Mouse (Mus musculus) embryonic fibroblast, embryonic 13.5 days (primary cell): ENCODE measurements at regions not wholly inside any gene's neighbourhood (a gene's known extent, or its start where the extent isn't known, plus 50 kb on each side); places are given as distances from the start of the nearest gene placed in this dataset.
A peak's percentile ranks its signal among the peaks of the same experiment; 100 is the strongest.

Source experiments
- H3K27ac ChIP-seq: 2 replicates; pipeline ENCODE4 v1.5.1; 2012; ENCODE audit warnings: low read length, control low read depth, inconsistent platforms; ENCODE audit not compliant: insufficient read depth
- H3K4me1 ChIP-seq: 2 replicates; pipeline ENCODE4 v1.6.1; 2011; ENCODE audit warnings: low read length; ENCODE audit not compliant: control insufficient read depth, insufficient read depth
- H3K4me3 ChIP-seq: 2 replicates; pipeline ENCODE4 v1.5.1; 2011; ENCODE audit warnings: mild to moderate bottlenecking, control low read depth, low read length; ENCODE audit not compliant: insufficient read depth
- CTCF ChIP-seq: IDR thresholded peaks from 2 replicates; pipeline ENCODE4 v1.5.1; 2011; ENCODE audit warnings: mild to moderate bottlenecking, control low read depth, low read length, moderate library complexity, borderline replicate concordance; ENCODE audit not compliant: insufficient read depth
- POLR2A ChIP-seq: IDR thresholded peaks from 2 replicates; pipeline ENCODE4 v1.6.1; 2011; ENCODE audit warnings: low read depth, mild to moderate bottlenecking, control low read depth, low read length, moderate library complexity

DNA sequence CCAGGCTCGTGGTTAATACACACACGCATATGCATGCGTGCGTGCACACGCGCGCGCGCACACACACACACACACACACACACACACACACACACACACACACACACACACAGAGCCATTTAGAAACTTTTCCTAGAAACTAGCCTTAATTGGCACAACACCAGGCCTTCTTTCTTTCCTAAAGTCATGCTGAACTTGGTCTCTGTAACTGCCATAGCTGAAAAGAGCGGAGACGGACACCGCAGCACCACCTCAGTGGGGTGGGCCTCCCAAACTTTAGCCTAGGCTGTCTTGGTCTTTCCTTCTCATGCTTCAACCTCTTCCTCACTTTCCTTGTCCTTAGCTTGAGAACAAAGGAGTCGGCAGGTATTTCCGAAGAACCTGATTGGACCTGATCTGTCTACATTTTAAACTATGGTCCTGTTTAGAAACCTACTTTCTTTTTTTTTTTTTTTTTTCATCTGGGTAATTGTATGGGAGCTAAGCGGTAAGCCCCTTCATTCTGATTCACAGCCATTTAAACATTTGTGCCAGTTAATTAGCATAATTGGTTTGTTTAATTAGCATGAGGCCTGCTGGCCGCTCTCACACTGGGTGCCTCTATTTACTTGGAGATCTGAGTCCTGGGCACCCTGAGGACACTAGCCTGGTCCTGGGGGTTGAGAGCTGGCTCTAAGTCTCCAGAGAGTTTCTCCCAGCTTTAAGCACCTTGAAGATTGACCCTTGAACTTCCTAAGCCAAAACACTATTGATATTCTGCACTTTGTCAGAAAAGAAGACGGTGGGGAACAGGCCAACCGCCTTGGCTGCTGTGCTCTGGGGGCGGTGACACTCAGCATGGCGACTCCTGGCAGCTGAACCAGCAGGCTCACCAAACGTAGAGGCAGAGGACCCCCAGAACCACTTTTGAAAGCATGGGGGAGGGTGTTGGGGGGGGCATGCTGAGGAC, 269.7 kb upstream of the Irx3 start:
- no peak overlapping the region for H3K4me3 ChIP-seq
- H3K4me1 ChIP-seq, result no peaks in the 10 kb centered on the region
- H3K27ac ChIP-seq, result no peak overlapping the region
- TF ChIP-seq POLR2A, result no peak
- no peak for TF ChIP-seq CTCF

DNA sequence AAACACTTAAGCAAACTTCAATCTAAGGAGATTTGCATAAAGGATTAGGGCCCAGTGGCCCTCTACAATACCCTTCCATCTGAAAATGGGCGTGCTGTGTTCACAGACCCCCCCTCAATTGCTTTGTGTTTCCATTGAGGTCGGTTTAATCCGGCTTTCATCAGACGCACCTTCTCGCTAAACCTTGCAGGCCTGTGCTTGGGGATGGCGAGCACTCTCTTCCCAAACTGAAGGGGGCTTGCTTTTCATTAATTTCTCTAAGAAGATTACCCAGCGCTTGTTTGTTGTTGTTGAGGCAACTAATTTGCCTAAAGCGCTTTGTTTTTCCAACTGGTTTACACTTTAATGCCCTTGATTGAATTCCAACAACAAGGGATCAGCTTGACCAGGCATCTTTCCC, 268.8 kb upstream of the Irx3 start:
- Histone ChIP-seq H3K27ac (no peak overlapping the region), H3K4me3 (no peak overlapping the region), H3K4me1 (0 out of 2 replicates have a peak, but pooled peaks cover 2% of the 10 kb centered on the region)
- TF ChIP-seq POLR2A, result no peak
- TF ChIP-seq CTCF, result no peak

GRCm38 (mm10) chr8:92066435-92066834, 264.6 kb upstream of the Irx3 start:
- H3K27ac ChIP-seq, result no peak overlapping the region
- peaks cover 7% of the 10 kb centered on the region for H3K4me1 ChIP-seq
- H3K4me3 ChIP-seq, result no peak overlapping the region
- TF ChIP-seq POLR2A (no peak), CTCF (no peak)

GRCm38 (mm10) chr8:92065554-92066239, 263.8 kb upstream of the Irx3 start:
- peak overlapping the region; percentile 69 for H3K27ac ChIP-seq
- TF ChIP-seq POLR2A, result no peak
- no peak for TF ChIP-seq CTCF
- H3K4me1 ChIP-seq, result peaks cover 7% of the 10 kb centered on the region
- H3K4me3 ChIP-seq, result no peak overlapping the region

DNA sequence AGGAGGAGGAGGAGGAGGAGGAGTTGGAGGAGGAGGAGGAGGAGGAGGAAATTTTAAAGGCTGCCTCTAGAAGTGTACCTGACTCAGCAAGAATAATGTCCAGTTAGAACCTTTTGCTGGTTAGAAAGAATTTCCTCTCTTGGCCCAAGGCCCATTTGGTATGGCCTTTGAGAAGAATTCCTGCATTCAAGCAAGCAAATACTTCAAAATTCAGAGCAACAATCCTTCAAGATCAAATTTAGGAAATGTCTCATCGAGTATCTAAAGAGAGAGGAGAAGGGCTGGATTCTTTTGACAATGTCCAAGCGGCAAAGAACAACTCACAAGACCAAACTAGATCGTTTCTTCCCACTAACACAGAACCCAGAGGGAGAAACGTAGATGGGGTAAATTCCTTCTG, 263.1 kb upstream of the Irx3 start:
- TF ChIP-seq CTCF (no peak), POLR2A (no peak)
- H3K27ac ChIP-seq, result peak overlapping the region; percentile 85
- H3K4me1 ChIP-seq, result peaks cover 7% of the 10 kb centered on the region
- no peak overlapping the region for H3K4me3 ChIP-seq

- no peak for TF ChIP-seq CTCF
- 0 out of 2 replicates have a peak overlapping the region, but pooled peaks have one; percentile 25 for H3K27ac ChIP-seq
- peaks cover 7% of the 10 kb centered on the region for H3K4me1 ChIP-seq
- no peak overlapping the region for H3K4me3 ChIP-seq
Observed at GRCm38 (mm10) chr8:92064175-92064821, 262.4 kb upstream of the Irx3 start.

GRCm38 (mm10) chr8:92063333-92063732, 261.5 kb upstream of the Irx3 start:
- Histone ChIP-seq H3K4me3 (no peak overlapping the region), H3K27ac (no peak overlapping the region), H3K4me1 (peaks cover 7% of the 10 kb centered on the region)
- no peak for TF ChIP-seq POLR2A
- TF ChIP-seq CTCF, result no peak

GRCm38 (mm10) chr8:92059471-92059870, 257.6 kb upstream of the Irx3 start:
- H3K4me3 ChIP-seq, result no peak overlapping the region
- no peak overlapping the region for H3K27ac ChIP-seq
- H3K4me1 ChIP-seq, result no peaks in the 10 kb centered on the region
- TF ChIP-seq POLR2A, result no peak
- no peak for TF ChIP-seq CTCF

DNA sequence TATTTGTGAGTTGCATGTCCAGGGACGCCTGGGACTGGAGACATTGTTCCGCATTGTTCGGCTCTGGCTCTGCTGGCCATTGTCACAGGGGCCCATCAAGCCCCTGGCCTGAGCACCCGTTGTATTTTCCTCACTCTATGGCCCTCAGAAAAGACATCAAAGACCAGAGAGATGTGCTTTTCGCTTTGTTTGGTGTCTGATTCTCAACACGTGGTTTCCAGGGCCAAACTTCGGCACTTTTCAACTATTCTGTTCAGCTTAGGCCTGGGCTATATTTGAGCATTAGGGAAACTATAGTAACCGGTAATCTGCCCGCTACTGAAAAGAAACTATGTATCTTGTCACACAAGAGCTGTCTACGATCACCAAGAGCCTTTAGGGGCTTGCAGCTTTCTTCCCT, 257.1 kb upstream of the Irx3 start:
- no peak overlapping the region for H3K27ac ChIP-seq
- no peak overlapping the region for H3K4me3 ChIP-seq
- TF ChIP-seq CTCF (no peak), POLR2A (no peak)
- no peaks in the 10 kb centered on the region for H3K4me1 ChIP-seq
